Mouse (Mus musculus): ENCODE measurements at regions not wholly inside any gene's neighbourhood (a gene's known extent, or its start where the extent isn't known, plus 50 kb on each side); places are given as distances from the start of the nearest gene placed in this dataset.

DNA sequence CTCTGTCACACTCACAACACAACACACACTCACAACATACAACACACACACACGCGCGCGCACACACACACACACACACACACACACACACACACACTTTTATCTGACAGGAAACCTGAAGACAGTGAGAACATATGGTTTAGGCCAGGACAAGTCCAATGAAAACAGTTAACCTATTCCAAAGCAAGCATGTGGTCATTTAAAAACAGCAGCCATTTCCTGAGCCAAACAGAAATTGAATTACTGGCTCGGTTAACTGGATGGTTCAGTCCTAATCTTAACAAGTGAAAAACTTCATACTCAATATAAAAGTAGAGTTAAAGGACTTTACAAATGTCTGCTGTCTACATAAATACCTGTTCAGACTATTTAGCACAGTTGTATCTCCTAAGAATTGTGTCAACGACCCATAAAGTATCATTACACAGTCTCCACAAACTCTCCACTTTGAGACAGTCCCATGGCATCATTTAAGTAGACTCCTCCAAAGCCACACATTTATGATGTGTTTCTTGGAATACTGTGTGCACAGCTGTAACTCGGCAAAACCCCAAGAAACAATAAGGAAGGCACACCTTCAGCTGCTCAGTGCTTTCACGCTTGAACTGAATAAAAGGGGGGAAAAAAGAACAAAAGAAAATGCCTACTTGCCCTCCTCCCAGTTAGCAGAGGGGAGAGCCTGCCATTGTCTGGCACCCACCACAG, 202.3 kb downstream of the Sp3 start:
- no peak for DNase-seq
- WGBS = 77% methylated on average over 8 of the region's 8 CpGs
- Histone ChIP-seq H3K9me3 (ENCODE audit: low read length) (no peaks in the 10 kb centered on the region), H3K4me3 (ENCODE audit: low read depth, low read length) (no peak overlapping the region), H3K27me3 (ENCODE audit: insufficient read depth, low read length) (no peaks in the 10 kb centered on the region), H3K9ac (no peak overlapping the region), H3K36me3 (ENCODE audit: insufficient read depth) (no peaks in the 10 kb centered on the region), H3K4me1 (ENCODE audit: insufficient read depth) (no peaks in the 10 kb centered on the region), H3K27ac (ENCODE audit: low read depth, low read length) (no peak overlapping the region), H3K4me2 (ENCODE audit: low read depth) (no peak overlapping the region)
- no peak for TF ChIP-seq CTCF (IDR thresholded peaks at IDR 0.05; ENCODE audit: low read depth)
- no peak for ATAC-seq

DNA sequence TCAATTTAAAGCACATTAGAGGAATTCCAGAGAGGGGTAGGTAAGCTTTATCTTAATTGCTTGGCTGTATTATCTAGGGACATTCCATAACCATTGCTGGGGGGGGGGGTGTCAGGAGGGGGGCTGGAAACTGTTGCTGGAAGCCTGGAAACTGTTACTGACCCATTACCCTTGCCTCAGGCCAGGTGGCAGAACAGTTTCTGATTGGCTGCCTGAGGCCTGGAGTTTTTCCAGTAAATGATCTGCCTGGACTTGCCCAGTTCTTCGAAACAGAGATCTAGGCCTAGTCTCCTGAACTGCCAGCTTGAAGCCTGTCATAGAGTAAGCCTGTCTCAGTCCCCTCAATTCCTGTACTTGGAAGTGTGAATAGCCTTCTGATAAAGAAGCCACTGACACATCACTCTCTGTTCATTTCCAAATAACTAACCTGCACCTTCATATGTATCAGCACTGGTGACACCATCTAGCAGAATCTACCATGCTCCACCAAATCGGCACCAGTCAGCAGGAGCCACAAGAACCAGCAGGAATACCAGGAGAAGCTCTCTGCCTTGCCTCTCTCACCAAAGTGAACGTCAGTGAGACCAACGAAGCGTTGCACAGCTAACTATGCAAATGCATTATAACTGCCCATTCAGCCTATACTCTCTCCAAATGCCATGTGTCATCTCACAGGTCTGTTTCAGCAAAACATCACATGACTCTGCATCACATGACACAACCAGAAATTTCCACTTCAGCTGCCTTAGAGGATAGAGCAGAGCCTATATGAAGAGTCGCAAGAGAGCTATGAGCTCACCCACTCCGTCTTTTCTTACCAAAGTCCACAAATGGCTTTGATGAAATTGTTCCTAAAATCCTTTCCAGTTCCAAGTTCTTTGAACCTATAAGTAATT, 200.7 kb downstream of the Sp3 start:
- no peak for TF ChIP-seq CTCF (IDR thresholded peaks at IDR 0.05; ENCODE audit: low read depth)
- Histone ChIP-seq H3K4me1 (ENCODE audit: insufficient read depth) (no peaks in the 10 kb centered on the region), H3K27ac (ENCODE audit: low read depth, low read length) (no peak overlapping the region), H3K9ac (no peak overlapping the region), H3K36me3 (ENCODE audit: insufficient read depth) (no peaks in the 10 kb centered on the region), H3K9me3 (ENCODE audit: low read length) (no peaks in the 10 kb centered on the region), H3K27me3 (ENCODE audit: insufficient read depth, low read length) (no peaks in the 10 kb centered on the region), H3K4me3 (ENCODE audit: low read depth, low read length) (no peak overlapping the region), H3K4me2 (ENCODE audit: low read depth) (no peak overlapping the region)
- no peak for ATAC-seq
- 82% methylated on average over 7 of the region's 7 CpGs for WGBS
- no peak for DNase-seq

DNA sequence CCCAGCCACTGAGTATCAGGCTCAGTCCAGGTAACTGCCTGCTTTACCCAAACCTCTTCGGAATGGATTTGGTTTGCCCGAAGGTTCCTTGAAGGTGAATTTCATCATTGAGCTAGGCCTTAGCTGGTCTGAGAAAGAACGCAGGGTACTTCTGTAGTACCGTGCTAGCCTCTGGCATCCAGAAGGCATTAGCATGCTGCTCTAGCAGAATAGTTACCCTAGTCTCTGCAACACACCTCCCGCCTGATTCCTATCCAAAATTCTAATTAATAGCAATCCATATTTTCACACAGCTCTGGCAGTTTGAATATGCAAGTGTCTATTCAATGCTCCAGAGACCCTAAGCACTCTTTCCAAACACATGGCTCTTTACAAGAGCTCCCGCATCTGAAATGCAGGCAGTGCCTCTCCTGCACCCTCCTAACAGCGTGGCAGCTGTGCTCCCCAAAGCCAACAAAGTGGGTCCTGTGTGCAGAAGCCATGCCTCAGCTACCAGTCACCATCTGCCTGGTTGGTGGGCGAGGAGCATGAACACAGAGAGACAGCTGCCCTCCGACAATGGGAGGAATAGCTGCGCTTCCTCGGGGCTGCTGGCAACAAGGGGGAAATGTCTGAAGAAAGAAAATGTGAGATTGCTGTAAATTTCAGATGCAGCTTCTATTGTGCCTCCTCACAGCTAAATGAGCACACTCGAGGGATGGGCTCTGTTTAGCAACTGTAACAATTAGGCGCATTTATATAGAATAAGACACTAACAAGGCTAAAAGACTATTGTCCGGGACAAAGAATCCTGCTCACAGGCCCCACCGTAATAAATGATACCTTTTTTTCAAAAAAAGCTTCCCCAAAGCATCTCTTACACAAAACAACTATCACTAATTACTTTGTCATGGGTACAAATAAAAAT, 198.6 kb downstream of the Sp3 start:
- Histone ChIP-seq H3K27ac (ENCODE audit: low read depth, low read length) (no peak overlapping the region), H3K9ac (no peak overlapping the region), H3K4me2 (ENCODE audit: low read depth) (no peak overlapping the region), H3K27me3 (ENCODE audit: insufficient read depth, low read length) (no peaks in the 10 kb centered on the region), H3K4me3 (ENCODE audit: low read depth, low read length) (no peak overlapping the region), H3K9me3 (ENCODE audit: low read length) (no peaks in the 10 kb centered on the region), H3K36me3 (ENCODE audit: insufficient read depth) (no peaks in the 10 kb centered on the region), H3K4me1 (ENCODE audit: insufficient read depth) (no peaks in the 10 kb centered on the region)
- 37% methylated on average over 15 of the region's 15 CpGs for WGBS
- TF ChIP-seq CTCF (IDR thresholded peaks at IDR 0.05; ENCODE audit: low read depth) = no peak
- peak; percentile 95 for ATAC-seq
- DNase-seq = peak; percentile 77

DNA sequence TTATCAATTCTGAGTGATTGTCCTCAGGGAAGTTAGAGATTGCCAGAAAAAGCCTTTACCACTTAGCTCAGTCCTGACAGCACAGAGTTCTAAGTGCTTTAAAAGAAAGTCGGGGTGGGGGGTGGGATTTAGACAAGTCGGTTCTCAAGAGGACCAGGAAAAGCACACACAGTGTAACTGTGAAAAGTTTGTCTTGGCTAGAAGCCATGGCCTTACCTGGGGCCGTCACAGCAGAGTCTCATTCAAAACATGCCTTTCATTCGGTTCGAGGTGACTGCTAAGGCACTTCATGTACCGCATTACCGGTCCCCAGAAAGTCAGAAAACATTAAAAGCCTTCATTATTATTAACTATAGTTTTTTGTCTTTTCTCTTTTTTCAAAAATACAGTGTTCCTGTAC, 197.9 kb downstream of the Sp3 start:
- DNase-seq = no peak
- TF ChIP-seq CTCF (IDR thresholded peaks at IDR 0.05; ENCODE audit: low read depth) = no peak
- no peak overlapping the region for H3K27ac ChIP-seq (ENCODE audit: low read depth, low read length)
- no peaks in the 10 kb centered on the region for H3K27me3 ChIP-seq (ENCODE audit: insufficient read depth, low read length)
- H3K4me1 ChIP-seq (ENCODE audit: insufficient read depth) = no peaks in the 10 kb centered on the region
- no peak for ATAC-seq
- no peaks in the 10 kb centered on the region for H3K36me3 ChIP-seq (ENCODE audit: insufficient read depth)
- H3K4me2 ChIP-seq (ENCODE audit: low read depth) = no peak overlapping the region
- H3K9ac ChIP-seq = no peak overlapping the region
- no peaks in the 10 kb centered on the region for H3K9me3 ChIP-seq (ENCODE audit: low read length)
- no peak overlapping the region for H3K4me3 ChIP-seq (ENCODE audit: low read depth, low read length)
- WGBS = 48% methylated on average over 7 of the region's 7 CpGs

DNA sequence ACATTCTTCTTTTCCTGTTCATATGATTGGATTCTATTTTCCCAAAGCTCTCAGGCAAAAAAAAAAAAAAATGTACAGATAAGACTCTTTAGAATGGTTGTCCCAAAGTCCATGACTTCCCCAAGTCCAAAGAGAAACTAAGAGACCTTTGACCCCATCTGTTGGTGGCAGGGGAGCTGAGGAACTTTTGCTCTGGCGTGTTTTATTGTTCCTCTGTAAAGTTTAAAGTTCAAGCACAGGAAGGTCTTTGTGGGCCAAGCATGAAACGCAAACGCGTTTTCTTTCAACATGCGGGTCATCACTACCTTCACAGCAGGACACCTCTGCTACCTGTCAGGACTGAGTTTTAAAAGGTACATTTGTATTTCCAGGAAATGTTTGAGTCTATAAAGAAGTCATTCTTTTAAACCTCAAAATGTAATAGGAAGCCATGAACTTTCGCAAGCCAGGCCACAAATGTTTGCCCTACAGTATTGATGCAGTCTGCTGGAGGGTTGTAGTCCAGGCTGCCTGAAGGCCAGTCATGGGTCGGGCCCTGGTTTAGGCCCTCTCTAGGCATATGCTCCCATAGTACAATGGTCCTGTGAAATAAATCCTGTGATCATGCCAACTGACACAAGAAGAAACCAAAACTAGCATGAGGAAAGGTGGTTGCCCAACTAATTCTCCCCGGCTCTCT, 194.7 kb downstream of the Sp3 start:
- ATAC-seq (no peak), DNase-seq (no peak)
- Histone ChIP-seq H3K9me3 (ENCODE audit: low read length) (no peaks in the 10 kb centered on the region), H3K4me2 (ENCODE audit: low read depth) (no peak overlapping the region), H3K36me3 (ENCODE audit: insufficient read depth) (no peaks in the 10 kb centered on the region), H3K27ac (ENCODE audit: low read depth, low read length) (no peak overlapping the region), H3K27me3 (ENCODE audit: insufficient read depth, low read length) (no peaks in the 10 kb centered on the region), H3K4me3 (ENCODE audit: low read depth, low read length) (no peak overlapping the region), H3K9ac (no peak overlapping the region), H3K4me1 (ENCODE audit: insufficient read depth) (no peaks in the 10 kb centered on the region)
- TF ChIP-seq CTCF (IDR thresholded peaks at IDR 0.05; ENCODE audit: low read depth) = no peak
- WGBS = 90% methylated on average over 8 of the region's 8 CpGs

DNA sequence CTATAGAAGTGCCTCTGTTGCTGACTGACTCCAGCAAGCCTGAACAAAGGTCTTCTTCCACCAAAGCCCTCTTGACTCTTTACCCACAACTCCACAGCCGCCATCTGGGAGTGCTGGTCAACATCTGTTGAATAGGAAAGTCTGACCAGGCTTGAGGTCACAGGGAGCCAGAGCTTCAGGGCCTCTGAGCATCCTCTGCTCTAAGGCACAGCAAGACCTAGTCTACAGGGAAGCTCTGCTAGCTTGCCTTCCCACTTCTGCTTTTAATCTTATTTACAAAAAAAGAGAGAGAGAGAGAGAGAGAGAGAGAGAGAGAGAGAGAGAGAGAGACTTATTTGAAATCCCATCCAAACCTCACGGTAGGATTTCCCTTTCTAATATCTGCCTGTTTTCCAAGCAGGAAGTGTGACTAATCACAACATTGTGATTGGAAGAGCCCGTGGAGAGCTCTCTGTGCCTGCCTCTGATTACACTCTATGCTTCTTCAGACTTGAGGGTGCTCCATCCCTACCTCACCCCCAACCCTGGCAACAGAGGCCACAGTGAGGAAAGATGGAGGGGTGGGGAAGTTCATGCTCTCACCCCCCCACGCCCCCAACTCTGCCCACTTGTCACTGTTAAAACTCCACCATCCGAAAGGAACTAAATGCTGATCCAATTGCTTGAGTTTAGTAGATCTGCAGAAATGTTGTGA, 194.1 kb downstream of the Sp3 start:
- DNase-seq = no peak
- Histone ChIP-seq H3K9ac (no peak overlapping the region), H3K4me1 (ENCODE audit: insufficient read depth) (no peaks in the 10 kb centered on the region), H3K4me2 (ENCODE audit: low read depth) (no peak overlapping the region), H3K36me3 (ENCODE audit: insufficient read depth) (no peaks in the 10 kb centered on the region), H3K9me3 (ENCODE audit: low read length) (no peaks in the 10 kb centered on the region), H3K27ac (ENCODE audit: low read depth, low read length) (no peak overlapping the region), H3K27me3 (ENCODE audit: insufficient read depth, low read length) (no peaks in the 10 kb centered on the region), H3K4me3 (ENCODE audit: low read depth, low read length) (no peak overlapping the region)
- no peak for ATAC-seq
- no peak for TF ChIP-seq CTCF (IDR thresholded peaks at IDR 0.05; ENCODE audit: low read depth)
- WGBS = 58% methylated on average over 5 of the region's 5 CpGs
